Mouse (Mus musculus): ENCODE data around the gene Tango2. TPM values are rescaled to one million over a fixed set of nuclear protein-coding genes. Genes with fewer than 3 reads are reported as not detected.
"Not testable (repeated sequence)": the region's sequence is repeated elsewhere in the genome, so short reads cannot be mapped to it uniquely, and the experiment has no call there.

Tango2 gene
- polyA plus RNA-seq, 1 experiment from 2014 or later: 24.9 TPM

DNA sequence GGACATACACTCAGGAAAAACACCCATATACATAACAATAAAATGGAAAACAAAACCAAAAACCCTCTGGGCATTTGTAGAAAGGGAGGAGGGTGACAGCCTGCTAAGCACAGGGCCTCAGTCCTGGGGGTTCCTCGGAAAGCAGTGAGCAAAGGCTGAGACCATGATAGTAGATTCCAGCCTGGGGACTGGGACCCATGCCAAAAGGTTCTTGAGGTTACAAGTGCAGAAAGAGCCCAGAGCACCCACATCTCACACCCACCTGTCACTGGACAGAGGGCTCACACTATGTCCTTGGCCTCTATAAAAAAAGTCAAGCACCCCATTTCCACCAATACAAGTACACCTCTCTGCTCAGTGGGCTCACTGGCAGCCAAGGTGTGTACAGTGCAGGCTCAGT is 19.4 kb downstream of the Tango2 start:
- H3K9me3 ChIP-seq: no peaks in the 10 kb centered on the region
- ATAC-seq (ENCODE audit: low FRiP score, low read depth): no peak
- H3K9ac ChIP-seq: no peak overlapping the region
- WGBS: 86% methylated on average over 1 of the region's 1 CpGs
- peaks cover 8% of the 10 kb centered on the region; the same call in 1 of the 2 replicates for H3K36me3 ChIP-seq
- H3K4me2 ChIP-seq (replicated peaks): no peak overlapping the region
- no peak overlapping the region for H3K27ac ChIP-seq
- H3K27me3 ChIP-seq: no peaks in the 10 kb centered on the region
- no peaks in the 10 kb centered on the region for H3K4me1 ChIP-seq
- no peak overlapping the region for H3K4me3 ChIP-seq

DNA sequence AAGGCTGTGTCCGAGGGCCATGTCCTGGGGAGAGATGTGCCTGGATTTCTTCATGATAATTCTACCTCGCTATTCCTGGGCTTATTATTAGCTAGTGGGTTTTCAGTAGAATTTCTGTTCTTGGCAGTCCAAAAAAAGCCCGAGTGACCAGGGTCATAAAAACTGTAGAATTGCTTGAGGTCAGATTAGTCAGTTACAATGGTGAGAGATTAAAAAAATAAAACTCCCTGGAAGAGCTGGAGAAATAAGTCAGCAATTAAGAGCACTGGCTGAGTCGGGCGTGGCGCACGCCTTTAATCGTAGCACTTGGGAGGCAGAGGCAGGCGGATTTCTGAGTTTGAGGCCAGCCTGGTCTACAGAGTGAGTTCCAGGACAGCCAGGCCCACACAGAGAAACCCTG is 20.0 kb downstream of the Tango2 start:
- Histone ChIP-seq H3K4me1 (no peaks in the 10 kb centered on the region), H3K4me3 (no peak overlapping the region), H3K27me3 (no peaks in the 10 kb centered on the region), H3K9me3 (no peaks in the 10 kb centered on the region), H3K9ac (no peak overlapping the region), H3K4me2 (replicated peaks) (no peak overlapping the region), H3K27ac (no peak overlapping the region), H3K36me3 (peaks cover 8% of the 10 kb centered on the region; the same call in 1 of the 2 replicates)
- 93% methylated on average over 9 of the region's 9 CpGs for WGBS
- no peak for ATAC-seq (ENCODE audit: low FRiP score, low read depth)

DNA sequence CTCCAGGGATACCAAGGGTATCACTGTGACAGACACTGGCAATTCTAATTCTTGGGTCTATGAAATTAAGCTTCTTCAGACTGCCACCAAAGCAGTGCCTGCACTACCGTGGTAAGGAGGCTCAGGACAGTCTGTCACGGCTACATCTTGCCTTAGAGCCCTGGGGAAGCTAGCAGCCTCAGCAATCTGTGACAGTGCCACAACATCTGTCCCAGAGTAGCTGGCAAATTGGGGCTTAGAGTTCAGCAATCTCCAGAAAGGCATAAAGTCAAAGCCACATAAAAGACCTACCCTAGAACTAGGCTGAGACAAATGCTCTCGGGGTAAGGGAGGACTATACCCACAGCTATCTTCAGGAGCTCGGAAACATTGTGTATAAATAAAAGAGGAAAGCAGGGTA is 22.2 kb downstream of the Tango2 start:
- ATAC-seq (ENCODE audit: low FRiP score, low read depth): no peak
- Histone ChIP-seq H3K27ac (no peak overlapping the region), H3K36me3 (peaks cover 4% of the 10 kb centered on the region; the same call in 1 of the 2 replicates), H3K27me3 (no peaks in the 10 kb centered on the region), H3K4me1 (no peaks in the 10 kb centered on the region), H3K4me2 (replicated peaks) (no peak overlapping the region), H3K9ac (no peak overlapping the region), H3K4me3 (no peak overlapping the region), H3K9me3 (no peaks in the 10 kb centered on the region)
- WGBS: 81% methylated on average over 4 of the region's 4 CpGs

DNA sequence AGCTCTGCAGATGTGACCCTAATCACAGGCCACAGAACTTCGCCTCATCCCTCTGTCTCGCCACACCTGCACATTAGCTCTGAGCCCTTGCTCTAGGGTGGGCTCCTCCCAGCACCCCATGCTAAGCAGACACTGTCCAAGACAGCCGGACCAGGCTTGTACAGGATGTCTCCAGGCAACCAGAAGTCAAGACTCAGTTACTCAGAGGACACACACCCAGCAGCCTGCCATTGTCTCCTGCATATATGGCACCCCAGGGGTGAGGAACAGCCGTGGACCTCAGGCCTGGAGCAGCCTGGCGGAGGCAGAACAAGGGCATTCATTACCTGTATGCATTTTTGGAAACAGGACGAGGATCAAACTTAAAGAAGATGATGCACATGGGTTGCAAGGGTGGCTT is 23.9 kb downstream of the Tango2 start:
- Histone ChIP-seq H3K4me1 (no peaks in the 10 kb centered on the region), H3K9me3 (no peaks in the 10 kb centered on the region), H3K36me3 (peaks cover 7% of the 10 kb centered on the region; the same call in 1 of the 2 replicates), H3K4me3 (no peak overlapping the region), H3K4me2 (replicated peaks) (no peak overlapping the region), H3K27ac (no peak overlapping the region), H3K27me3 (no peaks in the 10 kb centered on the region), H3K9ac (no peak overlapping the region)
- no peak for ATAC-seq (ENCODE audit: low FRiP score, low read depth)
- WGBS: 82% methylated on average over 6 of the region's 6 CpGs

DNA sequence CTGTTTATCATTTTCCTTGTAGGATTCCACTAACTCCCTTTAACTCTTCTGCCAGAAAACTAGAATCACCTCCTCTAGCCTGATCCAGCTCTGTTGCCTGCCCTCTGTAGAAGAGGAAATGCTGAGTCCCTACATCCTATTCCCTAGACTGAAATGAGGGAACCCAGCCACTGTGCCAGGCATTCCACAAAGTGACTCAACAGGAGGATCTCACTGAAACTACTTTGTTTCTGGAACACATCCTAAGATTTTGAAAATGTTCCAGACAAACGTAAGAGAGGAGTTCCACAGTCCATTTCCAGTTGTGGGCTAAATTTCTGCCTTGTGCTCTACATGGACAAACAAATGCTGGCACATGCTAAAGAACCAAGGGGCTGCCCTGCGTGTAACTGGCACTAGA is 24.4 kb downstream of the Tango2 start:
- Histone ChIP-seq H3K4me3 (no peak overlapping the region), H3K27ac (no peak overlapping the region), H3K9me3 (no peaks in the 10 kb centered on the region), H3K4me1 (no peaks in the 10 kb centered on the region), H3K36me3 (peaks cover 7% of the 10 kb centered on the region; the same call in 1 of the 2 replicates), H3K9ac (no peak overlapping the region), H3K27me3 (no peaks in the 10 kb centered on the region), H3K4me2 (replicated peaks) (no peak overlapping the region)
- no peak for ATAC-seq (ENCODE audit: low FRiP score, low read depth)
- WGBS: 83% methylated on average over 2 of the region's 2 CpGs

DNA sequence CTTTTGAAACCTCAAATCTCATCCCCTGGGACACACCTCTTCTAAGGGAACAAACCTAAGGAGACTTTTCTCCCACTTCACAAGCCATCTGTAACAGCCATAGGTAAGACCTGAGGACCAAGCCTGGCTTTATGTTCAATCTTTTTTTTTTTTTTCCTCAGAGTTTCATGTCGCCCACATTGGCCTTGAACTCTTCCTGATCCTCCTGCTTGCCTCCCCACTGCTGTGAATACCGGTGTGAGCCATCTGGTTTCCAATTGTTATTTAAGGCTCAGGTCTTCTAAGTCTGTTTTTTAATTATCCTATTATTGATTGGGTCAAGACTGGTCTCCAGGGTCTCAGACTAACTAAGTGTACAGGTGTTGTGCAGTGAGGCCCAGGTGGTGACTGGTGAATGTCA is 26.5 kb downstream of the Tango2 start:
- Histone ChIP-seq H3K9me3 (no peaks in the 10 kb centered on the region), H3K4me1 (no peaks in the 10 kb centered on the region), H3K4me3 (no peak overlapping the region), H3K9ac (no peak overlapping the region), H3K27me3 (no peaks in the 10 kb centered on the region), H3K36me3 (peaks cover 7% of the 10 kb centered on the region; the same call in 1 of the 2 replicates), H3K27ac (no peak overlapping the region), H3K4me2 (replicated peaks) (no peak overlapping the region)
- no peak for ATAC-seq (ENCODE audit: low FRiP score, low read depth)
- 71% methylated on average over 2 of the region's 2 CpGs for whole genome bisulfite sequencing

DNA sequence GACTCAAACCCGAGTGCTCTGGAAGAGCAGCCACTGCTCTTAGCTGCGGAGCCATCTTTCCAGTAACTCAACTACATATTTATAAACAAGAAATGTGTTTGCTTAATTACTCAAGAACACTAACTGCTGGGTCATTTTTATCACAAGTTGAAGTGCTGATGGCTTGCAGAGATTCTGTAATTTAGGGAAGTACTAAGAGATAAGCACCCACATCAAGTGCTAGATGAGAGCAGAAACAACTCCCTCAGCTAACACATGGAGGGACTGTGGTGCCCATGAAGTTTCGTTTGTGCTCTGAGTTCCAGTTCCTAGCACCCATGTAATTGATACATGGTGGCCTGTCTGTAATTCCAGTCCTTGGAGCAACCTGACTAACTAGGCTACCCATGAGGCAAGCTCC is 28.9 kb downstream of the Tango2 start:
- Histone ChIP-seq H3K4me3 (no peak overlapping the region), H3K36me3 (peaks cover 5% of the 10 kb centered on the region; the same call in 1 of the 2 replicates), H3K4me1 (no peaks in the 10 kb centered on the region), H3K27ac (no peak overlapping the region), H3K9ac (no peak overlapping the region), H3K27me3 (no peaks in the 10 kb centered on the region), H3K9me3 (no peaks in the 10 kb centered on the region), H3K4me2 (replicated peaks) (no peak overlapping the region)
- 82% methylated on average over 3 of the region's 3 CpGs for WGBS
- no peak for ATAC-seq (ENCODE audit: low FRiP score, low read depth)

DNA sequence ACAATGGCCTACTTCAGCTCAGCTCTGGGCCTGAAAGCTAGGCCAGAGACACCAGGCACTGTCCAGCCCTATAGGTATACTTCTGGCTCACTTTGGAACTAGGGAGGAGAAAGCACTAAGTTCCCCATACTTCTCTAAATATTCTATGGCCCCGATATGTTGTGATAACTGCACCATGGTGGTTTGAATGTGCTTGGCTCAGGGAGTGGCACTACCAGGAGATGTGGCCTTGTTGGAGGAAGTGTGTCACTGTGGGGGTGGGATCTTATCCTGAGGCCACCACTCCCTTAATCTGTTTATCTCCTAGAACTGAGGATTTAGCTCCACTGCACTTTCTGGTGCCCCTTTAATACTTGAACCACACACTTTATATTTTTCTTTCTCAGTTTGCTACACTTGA is 39.7 kb downstream of the Tango2 start:
- Histone ChIP-seq H3K27ac (no peak overlapping the region), H3K4me3 (no peak overlapping the region), H3K9me3 (no peaks in the 10 kb centered on the region), H3K36me3 (no peaks in the 10 kb centered on the region; the same call in none of the 2 replicates), H3K9ac (no peak overlapping the region), H3K4me1 (no peaks in the 10 kb centered on the region), H3K4me2 (replicated peaks) (no peak overlapping the region), H3K27me3 (no peaks in the 10 kb centered on the region)
- no peak for ATAC-seq (ENCODE audit: low FRiP score, low read depth)
- 84% methylated on average over 1 of the region's 1 CpGs for WGBS

DNA sequence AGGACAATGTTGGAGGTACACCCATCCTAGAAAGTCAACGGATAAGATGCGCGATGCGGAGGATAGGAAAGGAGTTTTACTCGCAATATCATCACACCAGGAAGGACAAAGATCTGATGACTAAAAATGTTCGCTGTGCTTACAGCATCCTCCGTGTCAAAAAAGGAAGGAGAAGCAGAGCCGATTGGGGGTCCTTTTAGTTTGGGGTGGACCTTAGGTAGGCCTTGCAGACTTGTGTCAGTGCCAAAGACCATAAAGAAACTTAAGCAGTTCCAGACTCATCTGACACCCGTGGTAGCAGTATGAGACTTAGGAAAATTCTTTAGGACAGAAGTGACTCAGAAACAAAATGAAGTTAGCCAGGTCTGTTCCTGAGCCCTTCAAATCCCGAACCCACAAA is 58.3 kb downstream of the Tango2 start:
- H3K9me3 ChIP-seq, H3K27me3 ChIP-seq: not testable (repeated sequence)
- Histone ChIP-seq H3K27ac (peak overlapping the region; percentile 67; the same call in 1 of the 2 replicates), H3K4me1 (peaks cover 29% of the 10 kb centered on the region), H3K4me2 (replicated peaks) (peak overlapping the region; percentile 96), H3K9ac (peak overlapping the region; percentile 51), H3K36me3 (peaks cover 10% of the 10 kb centered on the region), H3K4me3 (peak overlapping the region; percentile 96)
- 0 out of 2 replicates have a peak, but pooled peaks have one; percentile 1 for ATAC-seq (ENCODE audit: low FRiP score, low read depth)
- 1% methylated on average over 10 of the region's 10 CpGs for WGBS

DNA sequence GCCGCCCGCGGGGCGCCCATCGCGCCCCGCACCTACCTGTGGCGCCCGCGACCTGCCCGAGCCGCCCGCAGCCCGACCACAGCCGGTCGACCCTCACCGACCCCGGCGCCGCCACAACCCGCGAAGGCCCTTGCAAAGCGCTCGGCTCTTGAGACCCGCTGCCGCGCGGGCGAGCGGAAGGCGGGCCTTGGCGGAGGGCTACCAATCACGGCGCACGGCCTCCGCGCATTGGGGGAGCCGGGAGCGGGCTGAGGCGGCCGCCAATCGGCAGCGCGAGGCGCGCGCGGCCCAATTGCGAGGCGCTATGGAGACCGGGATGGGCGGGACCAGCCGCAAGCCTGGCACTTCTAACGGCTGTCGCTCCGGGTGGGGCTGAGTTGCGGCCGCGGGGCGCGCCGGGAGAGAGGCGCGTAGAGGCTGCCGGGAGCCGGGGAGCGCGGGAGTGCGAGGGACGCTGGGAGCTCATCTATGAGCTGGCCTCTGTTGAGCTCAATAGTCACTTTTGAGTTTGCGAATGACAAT is 58.8 kb downstream of the Tango2 start, which contains the start of gene Dgcr8:
Gene Dgcr8 (minus strand): TSS at position 180 of the 522 bp plus-strand sequence.
- H3K4me3 ChIP-seq: peak within 1 kb of the TSS; percentile 96
- H3K9me3 ChIP-seq: no peaks in the 10 kb centered on the region
- peaks cover 15% of the 10 kb centered on the region for H3K36me3 ChIP-seq
- no peaks in the 10 kb centered on the region for H3K27me3 ChIP-seq
- peak within 1 kb of the TSS; percentile 96 for H3K4me2 ChIP-seq (replicated peaks)
- peak within 1 kb of the TSS; percentile 89 for H3K27ac ChIP-seq
- peak within 1 kb of the TSS; percentile 99 for H3K9ac ChIP-seq
- H3K4me1 ChIP-seq: peaks cover 29% of the 10 kb centered on the region
- peak; percentile 99 for ATAC-seq (ENCODE audit: low FRiP score, low read depth)
- under 1% methylated on average over 55 of the region's 71 CpGs for WGBS

DNA sequence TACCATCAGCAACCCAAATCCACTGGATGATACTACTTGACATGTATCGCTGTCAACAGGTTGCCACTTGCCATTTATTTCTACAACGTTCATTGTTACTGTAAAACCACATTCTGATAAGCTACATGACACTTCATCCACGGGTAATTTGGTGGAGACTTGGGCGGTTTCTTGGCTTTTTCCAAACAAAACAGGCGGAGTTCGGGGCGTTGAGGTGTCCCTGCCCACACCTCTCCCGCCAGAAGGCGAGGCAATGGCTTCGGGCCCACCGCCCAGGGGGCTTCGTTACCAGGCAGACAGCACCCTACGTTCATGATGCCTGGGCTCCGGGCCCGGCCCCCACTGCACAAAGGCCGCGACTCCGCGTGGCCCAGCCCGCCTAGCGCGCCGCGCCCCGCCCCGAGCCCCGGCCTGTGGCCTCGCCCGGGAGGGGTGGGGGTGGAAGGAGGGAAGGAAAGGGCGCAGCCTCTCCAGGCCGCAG is 59.3 kb downstream of the Tango2 start:
- H3K9ac ChIP-seq: peak overlapping the region; percentile 99
- WGBS: 0% methylated on average over 21 of the region's 31 CpGs

DNA sequence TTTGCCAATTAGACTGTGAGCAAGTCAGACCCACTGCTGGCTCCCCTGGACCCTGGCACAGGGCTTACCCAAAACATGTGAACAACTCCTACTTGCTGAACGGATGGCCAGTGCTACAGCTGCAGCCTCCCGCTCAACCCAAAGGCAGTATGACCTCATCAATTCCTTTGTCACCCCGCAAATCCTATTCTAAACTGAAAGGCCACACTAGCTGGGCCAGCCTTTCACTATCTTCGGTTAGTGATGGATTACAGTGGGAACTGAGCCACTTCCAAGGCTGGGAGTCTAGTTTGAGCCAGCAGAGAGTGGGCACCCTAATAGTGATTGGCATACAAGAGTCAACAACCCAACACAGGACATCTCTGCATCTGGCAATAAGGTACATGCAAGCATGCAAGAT is 59.7 kb downstream of the Tango2 start:
- Histone ChIP-seq H3K4me1 (peaks cover 29% of the 10 kb centered on the region), H3K36me3 (peaks cover 24% of the 10 kb centered on the region), H3K9ac (peak overlapping the region; percentile 99), H3K9me3 (no peaks in the 10 kb centered on the region), H3K27ac (peak overlapping the region; percentile 89; the same call in 1 of the 2 replicates), H3K4me2 (replicated peaks) (peak overlapping the region; percentile 96), H3K4me3 (peak overlapping the region; percentile 96), H3K27me3 (no peaks in the 10 kb centered on the region)
- ATAC-seq (ENCODE audit: low FRiP score, low read depth): no peak
- 3% methylated on average over 4 of the region's 4 CpGs for WGBS

More for the DNA sequence above, 59.3 kb downstream of the Tango2 start:
- H3K4me2 ChIP-seq (replicated peaks): peak overlapping the region; percentile 96
- H3K9me3 ChIP-seq: no peaks in the 10 kb centered on the region
- peak overlapping the region; percentile 96 for H3K4me3 ChIP-seq
- peak; percentile 87 for ATAC-seq (ENCODE audit: low FRiP score, low read depth)
- H3K27ac ChIP-seq: peak overlapping the region; percentile 89
- H3K36me3 ChIP-seq: peaks cover 20% of the 10 kb centered on the region
- peaks cover 29% of the 10 kb centered on the region for H3K4me1 ChIP-seq
- no peaks in the 10 kb centered on the region for H3K27me3 ChIP-seq

DNA sequence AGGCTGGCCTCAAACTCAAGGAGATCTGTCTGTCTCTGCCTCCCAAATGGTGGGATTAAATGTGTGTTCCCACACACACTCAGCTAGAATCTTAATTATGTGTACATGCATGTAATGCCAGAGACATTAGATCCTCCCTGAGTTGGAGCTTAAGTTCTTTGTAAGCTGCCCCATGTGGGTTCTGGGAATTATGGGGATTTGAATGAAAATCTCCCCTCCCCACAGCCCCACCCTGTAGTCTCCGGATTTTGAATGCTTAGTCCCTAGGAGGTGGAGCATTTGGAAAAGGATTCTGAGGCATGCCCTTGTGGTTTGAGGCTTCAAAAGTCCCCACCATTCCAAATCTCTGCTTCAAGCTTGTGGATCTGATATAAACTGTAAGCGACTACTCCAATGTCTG is 72.7 kb downstream of the Tango2 start:
- H3K4me1 ChIP-seq: no peaks in the 10 kb centered on the region
- 80% methylated on average over 2 of the region's 2 CpGs for WGBS
- ATAC-seq (ENCODE audit: low FRiP score, low read depth): no peak
- H3K4me3 ChIP-seq: no peak overlapping the region
- H3K36me3 ChIP-seq: peaks cover 93% of the 10 kb centered on the region
- H3K27ac ChIP-seq: no peak overlapping the region
- no peaks in the 10 kb centered on the region for H3K9me3 ChIP-seq
- H3K27me3 ChIP-seq: no peaks in the 10 kb centered on the region
- no peak overlapping the region for H3K4me2 ChIP-seq (replicated peaks)
- no peak overlapping the region for H3K9ac ChIP-seq
